Mouse (Mus musculus): Measurements from ENCODE around the gene Rragd. TPM values are rescaled to one million over a fixed set of nuclear protein-coding genes. Genes with fewer than 3 reads are reported as not detected.

Rragd gene
- polyA plus RNA-seq, 1 experiment from 2014 or later = 23.4 TPM

Other genes starting within 250 kb of the Rragd start
- gene Lyrm2, start 182.8 kb upstream of the Rragd start, polyA plus RNA-seq (2015; fragmentation: Nextera tagmentation; extraction: Ambion mirVana) = 88.3 and 97.3 TPM in 2 replicates
- gene Ankrd6, start 32.2 kb upstream of the Rragd start, polyA plus RNA-seq (2015; fragmentation: Nextera tagmentation; extraction: Ambion mirVana) = 4.0 and 4.1 TPM in 2 replicates
- 41.9 and 46.4 TPM in 2 replicates for gene Ube2j1, start 48.4 kb downstream of the Rragd start, polyA plus RNA-seq (2015; fragmentation: Nextera tagmentation; extraction: Ambion mirVana)
- gene Gabrr2, start 80.0 kb downstream of the Rragd start, polyA plus RNA-seq (2015; fragmentation: Nextera tagmentation; extraction: Ambion mirVana) = 0.08 and 0.25 TPM in 2 replicates
- gene Gabrr1, start 149.5 kb downstream of the Rragd start, polyA plus RNA-seq (2015; fragmentation: Nextera tagmentation; extraction: Ambion mirVana) = not detected in 2 replicates
- gene Pm20d2, start 206.7 kb downstream of the Rragd start, polyA plus RNA-seq (2015; fragmentation: Nextera tagmentation; extraction: Ambion mirVana) = 1.3 and 1.4 TPM in 2 replicates
- gene Srsf12, start 226.0 kb downstream of the Rragd start, polyA plus RNA-seq (2015; fragmentation: Nextera tagmentation; extraction: Ambion mirVana) = 6.2 and 6.7 TPM in 2 replicates